Mouse (Mus musculus) subcutaneous adipose tissue, adult 2 months (tissue): ENCODE measurements around the gene Pld5. TPM values are rescaled to one million over a fixed set of nuclear protein-coding genes. Genes with fewer than 3 reads are reported as not detected.

Experiments used
- polyA plus RNA-seq: library from polyadenylated mRNA; depleted of rRNA; stranded (reverse); fragments of >200 nt; gene quantifications from 2 replicates; pipeline ENCODE4 v1.2.3, GENCODE M21; 2012; ENCODE audit warnings: low replicate concordance; rRNA removed

Pld5 gene
- polyA plus RNA-seq: 0.19 TPM in 1 of 2 replicates, not detected in the other

DNA sequence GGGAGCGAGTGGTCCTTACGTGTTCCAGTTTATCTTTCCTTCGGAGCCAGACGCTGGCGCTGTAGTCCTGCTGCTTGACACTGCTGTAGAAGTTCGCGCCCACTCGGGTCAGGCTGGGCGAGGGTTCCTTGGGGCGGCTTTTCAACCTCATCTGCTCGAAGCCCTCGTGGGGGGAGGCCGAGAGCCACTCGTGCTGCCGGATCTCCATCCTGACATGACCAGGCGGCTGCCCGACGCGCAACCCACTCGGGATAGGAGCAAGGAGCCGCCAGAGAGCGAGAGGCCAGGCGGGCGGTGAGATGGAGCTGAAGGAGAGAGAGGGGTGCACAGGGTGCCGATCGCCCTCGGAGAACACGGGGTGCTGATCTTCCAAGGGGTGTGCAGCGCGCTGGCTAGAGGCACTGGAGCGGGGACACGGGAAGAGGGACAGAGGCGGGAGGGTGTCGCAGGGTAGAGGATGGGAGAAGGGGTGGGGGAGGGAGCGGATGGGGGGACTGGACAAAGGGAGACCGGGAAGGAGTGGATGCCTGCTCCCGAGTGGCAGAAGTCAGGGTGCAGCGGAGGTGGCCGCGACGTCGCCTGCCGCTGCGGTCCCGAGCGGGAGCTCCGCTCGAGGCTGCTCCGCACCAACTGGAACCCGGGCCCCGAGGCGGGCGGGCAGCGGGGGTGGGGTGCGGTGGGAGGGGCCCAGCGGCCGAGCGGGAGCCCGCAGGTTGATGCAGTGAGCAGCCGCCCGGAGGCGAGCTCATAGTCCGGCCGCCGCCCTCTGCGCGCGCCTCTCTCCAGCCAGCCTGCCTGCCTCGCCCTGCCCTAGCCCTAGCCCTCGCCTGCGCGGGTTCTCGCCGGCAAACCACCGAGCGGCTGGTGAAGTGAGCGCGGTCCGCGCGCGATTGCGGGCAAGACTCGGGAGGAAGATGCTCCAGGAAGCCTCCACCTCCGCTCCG lies at the start of gene Pld5:
Gene Pld5, minus strand, starts transcription at position 646 of the 944 bp plus-strand sequence.

GRCm38 (mm10) chr1:175979014-175979413 lies 296.1 kb downstream of the Pld5 start, which contains the start of gene Rbm8a2:
Gene Rbm8a2, minus strand, starts transcription at chr1:175979114.

GRCm38 (mm10) chr1:175920029-175920428 lies 355.1 kb downstream of the Pld5 start, which contains the start of gene Gm38100:
Gene Gm38100, plus strand, starts transcription at chr1:175920329.

